Mouse (Mus musculus) brown adipose tissue, adult 24 weeks (tissue): ENCODE measurements around the gene Apol9a. TPM values are rescaled to one million over a fixed set of nuclear protein-coding genes. Genes with fewer than 3 reads are reported as not detected.

ENCODE experiments used
- H3K27ac ChIP-seq: fragments of 200-500 bp; replicated peaks from 2 replicates; pipeline ENCODE4 v1.5.1; 2012; ENCODE audit warnings: low read depth, mild to moderate bottlenecking, low read length
- H3K4me1 ChIP-seq: fragments of 200-500 bp; 2 replicates; pipeline ENCODE4 v1.6.1; 2012; ENCODE audit warnings: low read length, mixed read lengths; ENCODE audit not compliant: control insufficient read depth, insufficient read depth, insufficient read length
- H3K4me3 ChIP-seq: fragments of 200-500 bp; 2 replicates; pipeline ENCODE4 v1.5.1; 2012; ENCODE audit warnings: low read depth, mild to moderate bottlenecking, low read length, moderate library complexity; ENCODE audit not compliant: insufficient read depth
- polyA plus RNA-seq: library from polyadenylated mRNA; stranded (reverse); fragments of >200 nt; gene quantifications from 2 replicates; pipeline ENCODE4 v1.2.4, GENCODE M21; 2012; ENCODE audit not compliant: missing spikeins, insufficient read depth, insufficient read length

The Apol9a gene
- polyA plus RNA-seq, 1 experiment, result not detected

DNA sequence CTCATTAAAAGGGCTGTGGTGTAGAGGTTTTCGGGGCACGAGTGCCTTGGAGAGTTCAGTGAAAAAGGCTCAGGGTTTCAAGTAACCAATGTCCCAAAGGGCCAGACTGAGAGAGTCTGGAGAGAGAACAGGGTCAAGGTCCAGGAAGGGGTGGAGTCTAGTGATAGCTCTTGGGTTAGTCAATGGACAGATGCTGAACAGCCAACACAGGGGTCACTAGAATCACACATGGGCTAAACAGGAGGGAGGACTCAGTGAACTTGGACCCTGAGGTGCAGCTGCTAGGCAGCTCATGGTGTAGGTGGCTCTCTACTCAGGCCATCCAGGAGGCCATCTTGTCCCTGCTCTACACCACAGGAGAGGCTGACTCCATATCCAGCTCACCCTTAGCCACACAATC lies 23.5 kb downstream of the Apol9a start:
- Histone ChIP-seq H3K4me3 (no peak overlapping the region), H3K4me1 (no peaks in the 10 kb centered on the region), H3K27ac (no peak overlapping the region)

DNA sequence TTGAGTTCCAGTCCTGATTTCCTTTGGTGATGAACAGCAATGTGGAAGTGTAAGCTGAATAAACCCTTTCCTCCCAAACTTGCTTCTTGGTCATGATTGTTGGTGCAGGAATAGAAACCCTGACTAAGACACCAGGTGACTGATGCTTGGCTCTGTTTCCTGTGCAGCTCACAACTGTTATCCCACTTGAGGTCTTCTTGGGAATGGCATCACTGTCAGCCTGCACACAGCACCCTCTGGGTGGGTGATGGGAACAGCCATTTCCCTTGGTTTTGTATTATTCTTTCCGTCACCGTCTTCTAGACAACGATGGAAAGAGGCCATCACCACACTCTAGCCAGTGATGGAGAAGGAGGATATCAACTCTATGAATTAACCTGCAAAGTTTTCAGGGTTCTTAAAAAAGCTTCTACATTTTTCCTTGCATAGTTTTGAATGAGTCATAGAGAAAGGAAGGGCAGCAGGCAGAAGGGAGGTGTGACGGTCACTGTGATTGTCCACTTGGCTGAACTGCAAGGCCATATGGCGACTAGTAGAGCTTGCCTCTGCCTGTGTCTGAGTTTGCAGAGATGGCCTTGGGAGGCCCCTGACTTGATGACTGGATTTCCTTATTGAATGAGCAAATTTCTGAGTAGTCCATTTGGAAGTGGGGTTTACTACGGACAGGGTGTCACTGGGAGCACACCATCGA lies 26.4 kb downstream of the Apol9a start:
- Histone ChIP-seq H3K4me3 (no peak overlapping the region), H3K4me1 (no peaks in the 10 kb centered on the region), H3K27ac (no peak overlapping the region)

DNA sequence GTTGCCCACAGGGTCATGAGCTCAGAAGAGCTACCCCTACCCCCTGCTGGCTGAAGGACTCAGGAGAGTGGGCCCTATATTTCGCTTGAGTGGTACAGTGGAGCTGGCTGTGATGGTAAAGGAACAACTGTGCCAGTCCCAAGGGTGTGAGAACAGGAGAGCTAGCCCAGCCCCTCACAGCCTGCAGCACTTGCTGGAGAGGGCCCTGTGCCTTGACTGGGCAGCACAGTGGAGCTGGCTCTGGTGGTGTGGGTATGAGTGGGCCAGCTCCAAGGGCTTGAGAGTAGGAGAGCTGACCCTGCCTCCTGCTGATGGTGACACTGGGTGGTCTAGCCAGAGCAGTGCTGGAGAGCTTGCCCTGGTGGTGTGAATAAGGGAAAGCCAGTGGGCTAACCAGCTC lies 28.1 kb downstream of the Apol9a start:
- Histone ChIP-seq H3K27ac (no peak overlapping the region), H3K4me3 (no peak overlapping the region), H3K4me1 (no peaks in the 10 kb centered on the region)

DNA sequence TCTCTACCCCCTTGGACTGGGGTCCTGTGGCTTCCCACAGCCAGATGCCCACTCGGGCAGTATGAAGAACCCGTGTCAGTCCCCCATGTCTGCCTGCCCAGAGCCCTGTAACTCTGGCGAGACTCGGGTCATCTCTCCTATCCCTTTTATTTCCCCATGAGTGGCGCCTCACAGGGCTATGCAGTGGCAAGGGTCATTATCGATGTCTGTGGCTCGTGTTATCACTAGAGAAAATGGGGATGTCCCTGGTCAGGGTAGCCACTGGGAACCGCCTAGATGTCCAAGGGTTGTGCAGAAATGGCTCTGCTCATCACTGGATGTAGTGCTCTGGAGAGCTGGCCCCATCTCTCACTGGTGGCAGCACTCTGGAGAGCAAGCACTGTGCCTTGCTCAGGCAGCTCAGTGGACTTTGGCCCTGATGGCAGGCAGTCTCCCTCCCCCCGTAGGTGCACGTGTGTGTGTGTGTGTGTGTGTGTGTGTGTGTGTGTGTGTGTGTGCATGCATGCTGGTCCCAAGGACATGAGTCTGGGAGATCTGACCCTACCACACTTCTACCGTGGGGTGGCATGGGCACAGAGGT lies 28.6 kb downstream of the Apol9a start:
- Histone ChIP-seq H3K4me3 (no peak overlapping the region), H3K27ac (no peak overlapping the region), H3K4me1 (no peaks in the 10 kb centered on the region)

DNA sequence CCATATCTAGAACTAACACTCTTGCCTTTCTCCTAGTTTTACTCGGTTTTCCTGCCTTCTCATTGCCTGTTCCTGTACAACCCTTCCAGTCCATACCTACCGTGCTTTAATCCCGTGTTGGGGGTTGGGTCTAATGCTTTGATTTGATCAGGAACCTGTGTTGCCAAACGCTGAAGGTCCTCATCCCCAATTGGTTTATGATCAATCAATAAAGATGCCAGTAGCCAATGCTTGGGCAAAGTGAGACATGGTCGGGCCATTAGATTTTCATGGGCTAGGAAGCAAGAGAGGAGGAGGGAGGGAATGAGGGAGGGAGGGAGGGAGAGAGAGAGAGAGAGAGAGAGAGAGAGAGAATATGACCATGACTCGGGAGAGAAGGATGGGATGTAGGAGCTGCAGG lies 29.5 kb downstream of the Apol9a start:
- no peak overlapping the region for H3K27ac ChIP-seq
- H3K4me3 ChIP-seq, result no peak overlapping the region
- no peaks in the 10 kb centered on the region for H3K4me1 ChIP-seq

DNA sequence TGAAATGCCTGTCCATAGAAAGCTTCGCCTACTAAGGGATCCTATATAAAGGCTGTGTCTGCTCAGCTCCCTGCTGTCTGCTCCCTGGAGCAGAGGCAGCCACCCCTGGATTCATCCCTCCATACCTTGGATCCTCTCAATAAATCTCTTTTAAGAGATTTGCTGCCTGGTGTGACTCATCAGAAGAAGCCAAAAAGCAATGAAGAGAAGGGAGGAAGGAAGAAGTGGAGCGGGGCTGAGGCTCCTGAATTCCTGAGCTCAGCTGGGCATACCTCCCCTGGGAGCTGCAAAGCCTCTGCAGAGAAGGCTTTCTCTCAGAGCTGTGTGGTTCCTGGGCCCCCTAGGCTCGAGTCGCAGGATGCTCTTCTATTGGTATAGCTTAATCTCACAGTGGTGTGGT lies 31.0 kb downstream of the Apol9a start:
- H3K4me3 ChIP-seq, result no peak overlapping the region
- H3K27ac ChIP-seq, result no peak overlapping the region
- no peaks in the 10 kb centered on the region for H3K4me1 ChIP-seq

DNA sequence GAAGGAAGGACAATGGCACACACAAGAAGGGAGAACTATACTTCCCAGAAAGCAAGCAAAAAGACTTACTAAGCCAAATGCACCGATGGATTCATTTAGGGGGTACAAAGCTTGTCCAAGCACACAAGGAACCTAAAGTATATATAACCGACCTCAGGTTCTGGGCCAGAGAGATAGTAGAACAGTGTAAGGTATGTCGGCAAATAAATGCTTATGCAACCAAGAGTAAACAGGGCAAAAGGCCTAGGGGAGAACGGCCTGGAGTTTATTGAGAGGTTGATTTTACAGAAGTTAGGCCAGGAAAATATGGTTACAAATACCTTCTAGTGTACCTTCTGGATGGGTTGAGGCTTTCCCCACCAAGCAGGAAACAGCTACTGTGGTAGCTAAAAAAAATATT lies 33.5 kb downstream of the Apol9a start:
- Histone ChIP-seq H3K4me1 (no peaks in the 10 kb centered on the region), H3K27ac (no peak overlapping the region), H3K4me3 (no peak overlapping the region)

DNA sequence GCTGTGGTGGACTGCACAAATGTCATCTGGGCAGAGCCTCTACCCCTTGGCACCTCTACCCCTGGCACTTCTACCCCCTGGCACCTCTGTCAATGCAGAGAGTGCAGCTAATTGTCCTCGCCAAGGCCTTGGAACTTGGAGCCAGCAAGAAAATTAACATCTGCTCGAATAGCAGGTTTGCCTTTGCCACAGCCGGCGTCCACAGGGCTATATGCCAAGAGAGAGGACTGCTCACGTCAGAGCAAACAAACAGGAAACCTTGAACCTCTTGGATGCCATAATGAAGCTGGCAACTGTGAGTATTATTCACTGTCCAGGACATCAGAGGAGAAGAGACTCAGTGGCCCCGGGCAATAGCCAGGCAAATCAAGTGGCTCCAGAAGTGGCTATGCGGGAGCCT lies 34.0 kb downstream of the Apol9a start:
- no peak overlapping the region for H3K27ac ChIP-seq
- no peak overlapping the region for H3K4me3 ChIP-seq
- H3K4me1 ChIP-seq, result no peaks in the 10 kb centered on the region

DNA sequence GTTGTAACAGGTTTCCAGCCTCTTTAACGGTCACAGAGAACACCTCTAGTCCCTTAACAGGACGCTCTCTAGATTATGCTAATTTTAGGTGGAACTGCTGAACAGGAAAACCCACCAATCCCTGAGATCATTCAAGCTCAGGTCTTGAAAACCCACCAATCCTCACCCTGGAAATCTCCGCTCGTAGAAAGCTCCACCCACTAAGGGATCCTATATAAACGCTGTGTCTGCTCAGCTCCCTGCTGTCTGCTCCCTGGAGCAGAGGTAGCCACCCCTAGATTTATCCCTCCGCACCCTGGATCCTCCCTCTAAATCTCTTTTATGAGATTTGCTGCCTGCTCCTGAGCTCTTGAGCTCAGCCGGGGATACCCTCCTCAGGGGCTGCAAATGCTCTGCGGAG lies 40.3 kb downstream of the Apol9a start:
- no peak overlapping the region for H3K27ac ChIP-seq
- no peak overlapping the region for H3K4me3 ChIP-seq
- H3K4me1 ChIP-seq, result peaks cover 6% of the 10 kb centered on the region

DNA sequence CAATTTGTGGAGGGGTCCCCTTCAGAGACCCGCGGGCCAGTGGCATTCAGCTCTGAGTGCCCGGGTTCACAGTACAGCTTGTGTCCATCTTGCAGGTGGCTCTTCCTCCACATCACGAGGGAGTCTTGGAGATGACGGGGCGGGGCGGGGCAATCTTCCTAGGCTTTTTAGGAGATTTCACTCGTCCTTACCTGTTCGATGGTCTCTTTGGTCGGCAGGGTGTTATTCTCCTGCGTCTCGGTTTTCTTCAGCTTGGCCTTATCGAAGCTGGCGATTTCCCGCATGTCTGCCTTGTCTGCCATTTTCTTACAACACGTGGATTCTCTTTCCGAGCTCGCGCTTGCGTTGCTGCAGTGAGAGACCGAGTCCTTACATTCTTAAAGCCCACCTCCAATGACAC lies 41.0 kb downstream of the Apol9a start:
- peaks cover 7% of the 10 kb centered on the region for H3K4me1 ChIP-seq
- H3K27ac ChIP-seq, result no peak overlapping the region
- H3K4me3 ChIP-seq, result no peak overlapping the region

DNA sequence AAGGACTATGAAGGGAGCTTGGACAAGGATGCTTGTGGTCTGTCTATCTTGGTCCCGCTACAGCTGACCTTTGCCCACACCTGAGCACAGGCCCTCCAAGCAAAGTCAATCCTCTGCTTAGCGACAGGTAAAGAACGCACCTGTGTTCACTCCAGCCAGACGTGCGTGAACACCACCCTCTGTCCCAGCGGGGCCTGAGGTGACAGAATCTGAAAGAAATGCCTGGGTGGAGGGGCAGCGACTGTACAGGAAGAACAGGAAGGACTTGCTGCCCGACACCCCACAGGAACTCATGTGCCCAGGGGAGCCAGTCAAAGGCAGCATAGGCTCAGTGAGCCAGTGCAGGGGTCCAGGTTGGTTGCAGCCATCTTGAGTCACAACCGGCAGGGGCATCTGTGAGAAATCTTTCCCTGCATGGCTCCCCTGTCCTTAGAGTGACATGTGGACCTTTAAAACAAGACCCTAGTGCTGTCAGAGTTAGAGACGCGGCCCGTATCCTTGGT lies 42.1 kb downstream of the Apol9a start:
- peaks cover 16% of the 10 kb centered on the region for H3K4me1 ChIP-seq
- H3K27ac ChIP-seq, result no peak overlapping the region
- no peak overlapping the region for H3K4me3 ChIP-seq

DNA sequence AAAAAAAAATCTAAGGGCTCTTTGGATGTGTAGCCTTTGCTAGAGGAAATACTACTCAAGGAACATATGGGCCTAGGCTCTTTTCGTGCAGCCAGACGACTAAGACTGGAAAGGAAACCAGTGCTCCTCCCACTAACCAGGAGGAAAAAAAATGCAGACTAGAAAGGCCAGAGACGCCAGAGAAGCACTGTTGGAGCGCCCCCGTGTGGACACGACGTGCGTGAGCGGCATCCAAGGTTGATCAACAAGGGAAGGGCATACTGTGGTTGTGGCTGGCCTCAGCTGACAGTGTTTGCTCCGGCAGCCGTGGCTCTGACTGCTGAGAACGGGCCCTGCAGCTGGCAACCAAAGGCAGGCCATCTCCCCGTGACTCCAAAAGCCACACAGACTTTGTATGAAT lies 42.8 kb downstream of the Apol9a start:
- H3K4me3 ChIP-seq, result 0 out of 2 replicates have a peak overlapping the region, but pooled peaks have one; percentile 28
- H3K4me1 ChIP-seq, result peaks cover 20% of the 10 kb centered on the region
- H3K27ac ChIP-seq, result no peak overlapping the region; the same call in 1 of the 2 replicates

DNA sequence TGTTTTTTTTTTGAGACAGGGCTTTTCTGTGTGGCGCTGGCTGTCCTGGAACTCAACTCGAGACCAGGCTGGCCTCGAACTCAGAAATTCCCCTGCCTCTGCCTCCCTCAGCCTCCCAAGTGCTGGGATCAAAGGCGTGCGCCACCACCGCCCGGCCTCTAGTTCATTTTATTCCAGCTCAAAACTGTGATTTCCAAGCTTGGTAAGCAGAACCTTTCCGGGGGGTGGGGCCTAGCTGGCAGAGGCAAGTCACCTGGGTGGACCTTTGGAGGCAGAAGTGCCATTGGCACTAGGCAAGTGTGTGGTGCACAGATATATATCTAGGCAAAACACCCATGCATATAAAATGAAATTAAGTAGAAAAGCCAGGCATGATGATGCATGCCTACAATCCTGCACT lies 43.4 kb downstream of the Apol9a start:
- H3K27ac ChIP-seq, result no peak overlapping the region; the same call in 1 of the 2 replicates
- H3K4me1 ChIP-seq, result peaks cover 20% of the 10 kb centered on the region
- H3K4me3 ChIP-seq, result no peak overlapping the region

DNA sequence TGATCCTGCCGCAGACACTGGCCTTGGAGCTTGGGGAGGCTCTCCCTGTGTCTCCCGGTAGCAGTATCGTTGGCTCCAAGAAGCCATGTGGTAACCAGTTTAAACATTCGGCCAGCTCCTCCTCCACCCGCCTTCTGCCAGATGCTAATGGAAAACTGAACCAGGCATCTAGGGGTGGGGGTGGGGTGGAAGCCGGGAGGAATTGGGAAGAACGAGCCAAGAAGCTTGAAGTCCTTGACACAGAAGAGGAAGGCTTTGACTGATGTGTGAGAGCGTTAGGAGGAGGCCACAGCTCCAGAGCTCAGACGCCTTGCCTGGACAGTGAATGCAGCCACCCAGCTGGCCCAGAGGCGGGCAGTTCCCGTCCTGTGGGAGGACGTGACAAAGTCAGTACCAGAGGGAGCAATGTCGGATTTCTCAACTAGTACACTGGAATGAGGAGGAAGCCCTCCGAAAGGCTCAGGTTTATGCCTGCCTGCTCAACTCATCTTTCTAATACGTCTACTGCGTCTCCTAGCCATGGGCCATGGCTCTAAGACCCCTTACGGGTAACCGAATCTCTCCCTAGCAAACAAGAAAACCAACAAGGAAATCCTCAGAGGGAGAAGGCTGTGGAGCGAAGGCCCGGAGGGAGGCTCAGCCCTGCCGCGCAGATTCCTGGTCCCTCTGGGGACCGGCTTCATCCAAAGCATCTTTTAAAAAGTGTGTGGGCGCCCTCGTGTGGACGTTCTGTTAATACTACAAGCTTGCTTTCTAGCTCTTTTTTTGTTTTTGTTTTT lies 44.0 kb downstream of the Apol9a start:
- H3K4me3 ChIP-seq, result peak overlapping the region; percentile 53
- H3K4me1 ChIP-seq, result peaks cover 20% of the 10 kb centered on the region
- peak overlapping the region; percentile 97 for H3K27ac ChIP-seq

DNA sequence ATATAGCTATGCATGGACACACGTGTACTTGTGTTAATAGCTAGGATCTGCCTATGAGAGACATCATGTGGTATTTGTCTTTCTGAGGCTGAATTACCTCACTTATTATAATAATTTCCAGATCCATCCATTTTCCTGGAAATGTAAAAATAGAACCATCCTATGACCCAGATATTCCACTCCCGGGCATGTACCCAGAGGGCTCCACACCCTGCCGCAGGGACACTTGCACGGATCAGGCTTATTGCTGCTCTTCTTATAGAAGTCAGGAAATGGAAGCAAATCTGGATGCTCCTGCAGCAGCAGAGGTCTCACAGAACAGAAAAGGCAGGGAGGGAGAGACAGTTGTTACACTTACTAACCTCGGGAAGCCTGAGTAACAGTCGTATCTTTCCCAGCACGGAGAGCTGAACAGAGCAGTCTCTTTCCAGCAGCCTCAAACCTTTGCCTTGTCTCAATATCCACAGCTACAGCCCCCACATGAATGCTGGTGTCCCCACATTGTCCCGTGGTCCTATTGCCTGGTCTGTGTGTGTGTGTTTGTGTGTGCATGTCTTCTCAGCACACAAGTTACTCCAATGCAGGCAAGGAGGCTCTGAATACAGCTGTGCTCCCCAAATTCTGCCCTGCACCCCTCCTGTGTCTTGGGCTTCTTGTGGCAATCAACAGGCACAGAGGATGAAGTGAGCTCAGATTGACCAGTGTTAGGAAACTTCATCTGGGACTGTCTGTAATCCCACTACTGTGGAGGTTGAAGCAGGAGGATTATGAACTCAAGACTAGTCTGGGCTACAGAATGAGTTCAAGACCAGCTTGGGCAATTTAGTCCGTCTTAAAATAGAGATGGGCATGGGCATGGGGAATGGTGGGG lies 45.0 kb downstream of the Apol9a start:
- Histone ChIP-seq H3K4me1 (peaks cover 20% of the 10 kb centered on the region), H3K27ac (peak overlapping the region; percentile 97), H3K4me3 (no peak overlapping the region)
